Mouse (Mus musculus) embryonic fibroblast, embryonic 13.5 days (primary cell): ENCODE measurements around the gene Uba3.

Experiments
- CTCF ChIP-seq: IDR thresholded peaks from 2 replicates; pipeline ENCODE4 v1.5.1; 2011; ENCODE audit warnings: mild to moderate bottlenecking, control low read depth, low read length, moderate library complexity, borderline replicate concordance; ENCODE audit not compliant: insufficient read depth
- POLR2A ChIP-seq: IDR thresholded peaks from 2 replicates; pipeline ENCODE4 v1.6.1; 2011; ENCODE audit warnings: low read depth, mild to moderate bottlenecking, control low read depth, low read length, moderate library complexity

DNA sequence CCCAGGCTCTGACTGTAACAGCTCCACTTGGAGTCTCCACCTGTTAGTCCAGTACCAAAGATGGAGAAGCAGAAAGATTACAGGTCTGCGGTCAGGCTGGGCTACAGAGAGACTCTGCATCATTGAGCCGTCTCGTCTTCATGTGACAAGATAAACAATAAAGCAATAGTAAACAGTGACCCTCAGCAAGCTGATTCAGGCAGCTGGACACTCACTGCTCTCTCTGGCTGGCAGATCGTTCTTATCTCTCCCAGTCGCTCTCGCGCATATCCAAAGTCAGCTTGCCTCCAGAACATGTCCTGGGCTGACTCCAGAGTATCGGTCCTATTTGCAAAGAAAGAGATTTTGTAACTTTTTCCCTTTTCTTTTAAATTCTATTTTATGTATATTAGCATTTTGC lies 62.8 kb downstream of the Uba3 start:
- TF ChIP-seq CTCF (no peak), POLR2A (no peak)
